Mouse (Mus musculus) heart, embryonic 15.5 days (tissue): ENCODE data around the gene Bcas2. TPM values are rescaled to one million over a fixed set of nuclear protein-coding genes. Genes with fewer than 3 reads are reported as not detected.
"Not testable (repeated sequence)": the region's sequence is repeated elsewhere in the genome, so short reads cannot be mapped to it uniquely, and the experiment has no call there.

Experiments used
- ATAC-seq: fragments of 200-750 bp; cut with Nextera tagmentation; replicated peaks from 2 replicates; pipeline ENCODE4 v1.8.0; 2017; ENCODE audit warnings: low read depth, moderate TSS enrichment; ENCODE audit not compliant: insufficient number of reproducible peaks, insufficient read depth, low FRiP score
- H3K27ac ChIP-seq: fragments of 300-500 bp; sonication (generic); 2 replicates; pipeline ENCODE4 v1.5.1; 2015; ENCODE audit warnings: mild to moderate bottlenecking, inconsistent platforms
- H3K27me3 ChIP-seq: fragments of 300-500 bp; sonication (generic); 2 replicates; pipeline ENCODE4 v1.6.1; 2015; ENCODE audit warnings: inconsistent platforms
- H3K36me3 ChIP-seq: fragments of 300-500 bp; sonication (generic); 2 replicates; pipeline ENCODE4 v1.6.1; 2015; ENCODE audit warnings: mild to moderate bottlenecking, inconsistent platforms
- H3K4me1 ChIP-seq: fragments of 300-500 bp; sonication (generic); replicated peaks from 2 replicates; pipeline ENCODE4 v1.6.1; 2015; ENCODE audit warnings: inconsistent platforms
- H3K4me2 ChIP-seq: fragments of 300-500 bp; sonication (generic); 2 replicates; pipeline ENCODE4 v1.6.1; 2015; ENCODE audit warnings: inconsistent platforms, mild to moderate bottlenecking, moderate library complexity
- H3K4me3 ChIP-seq: fragments of 300-500 bp; sonication (generic); 2 replicates; pipeline ENCODE4 v1.5.1; 2015; ENCODE audit warnings: mild to moderate bottlenecking, inconsistent platforms
- H3K9ac ChIP-seq: fragments of 300-500 bp; sonication (generic); 2 replicates; pipeline ENCODE4 v1.6.1; 2015; ENCODE audit warnings: mild to moderate bottlenecking, inconsistent platforms
- H3K9me3 ChIP-seq: fragments of 300-500 bp; sonication (generic); replicated peaks from 2 replicates; pipeline ENCODE4 v1.6.1; 2016; ENCODE audit warnings: inconsistent platforms
- WGBS: fragments of 180-500 bp; shearing (Covaris S2); methylation state at CpG from one replicate; pipeline ENCODE4 v1.1.7; 2015; ENCODE audit warnings: mixed read lengths; 5-methylcytosine and 5-hydroxymethylcytosine counted together
- polyA plus RNA-seq: library from polyadenylated mRNA; unstranded; fragments of >200 nt; fragmentation: Nextera tagmentation; extraction: Ambion mirVana; gene quantifications from 2 replicates; pipeline ENCODE4 v1.2.1, GENCODE M21; 2015

Gene Bcas2
- polyA plus RNA-seq, 1 experiment from 2014 or later: 122 TPM

- not testable (repeated sequence) for H3K4me1 ChIP-seq, H3K4me2 ChIP-seq, ATAC-seq, H3K36me3 ChIP-seq, H3K27me3 ChIP-seq, H3K9me3 ChIP-seq, H3K4me3 ChIP-seq, H3K27ac ChIP-seq, H3K9ac ChIP-seq
- WGBS: 94% methylated on average over 7 of the region's 7 CpGs
Observed at GRCm38 (mm10) chr3:103201105-103201504, 29.6 kb downstream of the Bcas2 start.

GRCm38 (mm10) chr3:103203554-103203953 lies 32.1 kb downstream of the Bcas2 start:
- Histone ChIP-seq H3K4me1 (no peaks in the 10 kb centered on the region; the same call in 1 of the 2 replicates), H3K9me3 (no peaks in the 10 kb centered on the region), H3K9ac (no peak overlapping the region), H3K4me2 (no peak overlapping the region), H3K27me3 (no peaks in the 10 kb centered on the region), H3K27ac (no peak overlapping the region), H3K4me3 (no peak overlapping the region), H3K36me3 (no peaks in the 10 kb centered on the region)
- ATAC-seq: no peak
- WGBS: 91% methylated on average over 1 of the region's 1 CpGs

- H3K4me1 ChIP-seq: no peaks in the 10 kb centered on the region
- no peak overlapping the region for H3K4me2 ChIP-seq
- no peak overlapping the region for H3K27ac ChIP-seq
- no peak overlapping the region for H3K4me3 ChIP-seq
- no peaks in the 10 kb centered on the region for H3K9me3 ChIP-seq
- WGBS: 81% methylated on average over 3 of the region's 3 CpGs
- no peaks in the 10 kb centered on the region for H3K27me3 ChIP-seq
- H3K9ac ChIP-seq: no peak overlapping the region
- ATAC-seq: no peak
- no peaks in the 10 kb centered on the region for H3K36me3 ChIP-seq
Observed at GRCm38 (mm10) chr3:103204445-103204844, 33.0 kb downstream of the Bcas2 start.

- Histone ChIP-seq H3K36me3 (no peaks in the 10 kb centered on the region), H3K27me3 (no peaks in the 10 kb centered on the region), H3K4me2 (no peak overlapping the region), H3K9me3 (no peaks in the 10 kb centered on the region), H3K4me1 (no peaks in the 10 kb centered on the region), H3K27ac (no peak overlapping the region), H3K9ac (no peak overlapping the region), H3K4me3 (no peak overlapping the region)
- 77% methylated on average over 6 of the region's 6 CpGs for WGBS
- ATAC-seq: no peak
Observed at GRCm38 (mm10) chr3:103206393-103206792, 34.9 kb downstream of the Bcas2 start.

GRCm38 (mm10) chr3:103207749-103208148 lies 36.3 kb downstream of the Bcas2 start:
- Histone ChIP-seq H3K27ac (no peak overlapping the region), H3K9me3 (no peaks in the 10 kb centered on the region), H3K4me2 (no peak overlapping the region), H3K4me1 (no peaks in the 10 kb centered on the region), H3K27me3 (no peaks in the 10 kb centered on the region), H3K36me3 (no peaks in the 10 kb centered on the region), H3K4me3 (no peak overlapping the region), H3K9ac (no peak overlapping the region)
- WGBS: 56% methylated on average over 5 of the region's 5 CpGs
- ATAC-seq: no peak

- 72% methylated on average over 2 of the region's 2 CpGs for WGBS
- Histone ChIP-seq H3K9me3 (no peaks in the 10 kb centered on the region), H3K27me3 (no peaks in the 10 kb centered on the region), H3K4me2 (no peak overlapping the region), H3K9ac (no peak overlapping the region), H3K36me3 (no peaks in the 10 kb centered on the region), H3K4me1 (no peaks in the 10 kb centered on the region), H3K27ac (no peak overlapping the region), H3K4me3 (no peak overlapping the region)
- no peak for ATAC-seq
Observed at GRCm38 (mm10) chr3:103208237-103208636, 36.8 kb downstream of the Bcas2 start.

- Histone ChIP-seq H3K4me3 (no peak overlapping the region), H3K9ac (no peak overlapping the region), H3K27me3 (no peaks in the 10 kb centered on the region), H3K4me2 (no peak overlapping the region), H3K9me3 (no peaks in the 10 kb centered on the region), H3K4me1 (no peaks in the 10 kb centered on the region), H3K36me3 (no peaks in the 10 kb centered on the region), H3K27ac (no peak overlapping the region)
- no peak for ATAC-seq
- WGBS: 73% methylated on average over 2 of the region's 2 CpGs
Observed at GRCm38 (mm10) chr3:103211101-103211500, 39.6 kb downstream of the Bcas2 start.

GRCm38 (mm10) chr3:103212142-103212541 lies 40.7 kb downstream of the Bcas2 start:
- Histone ChIP-seq H3K9me3 (no peaks in the 10 kb centered on the region), H3K4me2 (no peak overlapping the region), H3K4me1 (no peaks in the 10 kb centered on the region), H3K36me3 (no peaks in the 10 kb centered on the region), H3K27ac (no peak overlapping the region), H3K9ac (no peak overlapping the region), H3K4me3 (no peak overlapping the region), H3K27me3 (no peaks in the 10 kb centered on the region)
- ATAC-seq: no peak
- 36% methylated on average over 1 of the region's 1 CpGs for WGBS

GRCm38 (mm10) chr3:103213537-103213936 lies 42.1 kb downstream of the Bcas2 start:
- Histone ChIP-seq H3K9me3 (no peaks in the 10 kb centered on the region), H3K36me3 (no peaks in the 10 kb centered on the region), H3K4me3 (no peak overlapping the region), H3K27me3 (no peaks in the 10 kb centered on the region), H3K4me2 (no peak overlapping the region), H3K4me1 (no peaks in the 10 kb centered on the region), H3K27ac (no peak overlapping the region), H3K9ac (no peak overlapping the region)
- WGBS: 75% methylated on average over 5 of the region's 5 CpGs
- no peak for ATAC-seq

- H3K27me3 ChIP-seq: no peaks in the 10 kb centered on the region
- no peak overlapping the region for H3K9ac ChIP-seq
- H3K9me3 ChIP-seq: no peaks in the 10 kb centered on the region
- H3K4me2 ChIP-seq: no peak overlapping the region
- H3K36me3 ChIP-seq: no peaks in the 10 kb centered on the region
- H3K4me1 ChIP-seq: no peaks in the 10 kb centered on the region
- H3K27ac ChIP-seq: no peak overlapping the region
- ATAC-seq: no peak
- no peak overlapping the region for H3K4me3 ChIP-seq
- WGBS: 76% methylated on average over 8 of the region's 8 CpGs
Observed at GRCm38 (mm10) chr3:103214593-103215285, 43.3 kb downstream of the Bcas2 start.

- H3K9ac ChIP-seq, H3K9me3 ChIP-seq, H3K4me3 ChIP-seq, ATAC-seq, H3K36me3 ChIP-seq, H3K27ac ChIP-seq, H3K27me3 ChIP-seq, H3K4me1 ChIP-seq, H3K4me2 ChIP-seq: not testable (repeated sequence)
- WGBS: 82% methylated on average over 8 of the region's 8 CpGs
Observed at GRCm38 (mm10) chr3:103215399-103215798, 43.9 kb downstream of the Bcas2 start.

- H3K4me1 ChIP-seq: no peaks in the 10 kb centered on the region
- no peak overlapping the region for H3K27ac ChIP-seq
- H3K4me3 ChIP-seq: no peak overlapping the region
- no peak overlapping the region for H3K9ac ChIP-seq
- 71% methylated on average over 2 of the region's 2 CpGs for WGBS
- no peak for ATAC-seq
- H3K27me3 ChIP-seq: no peaks in the 10 kb centered on the region
- H3K9me3 ChIP-seq: no peaks in the 10 kb centered on the region
- H3K4me2 ChIP-seq: no peak overlapping the region
- no peaks in the 10 kb centered on the region for H3K36me3 ChIP-seq
Observed at GRCm38 (mm10) chr3:103221435-103221834, 50.0 kb downstream of the Bcas2 start.
